Mouse (Mus musculus) gastrocnemius, adult 8-10 months (tissue): ENCODE results near the gene Mageb18. TPM values are rescaled to one million over a fixed set of nuclear protein-coding genes. Genes with fewer than 3 reads are reported as not detected.
"Not testable (repeated sequence)": the region's sequence is repeated elsewhere in the genome, so short reads cannot be mapped to it uniquely, and the experiment has no call there.

Experiments
- DNase-seq, 2 experiments: peaks; one replicate each; pipeline ENCODE4 v3.0.0; 2022; ENCODE audit warnings: low spot score in 2 of 2
- total RNA-seq, 4 experiments: library from RNA; stranded (reverse); gene quantifications; 2 replicates each; pipeline ENCODE4 v1.2.4; 2022

The Mageb18 gene
- not detected for total RNA-seq

DNA sequence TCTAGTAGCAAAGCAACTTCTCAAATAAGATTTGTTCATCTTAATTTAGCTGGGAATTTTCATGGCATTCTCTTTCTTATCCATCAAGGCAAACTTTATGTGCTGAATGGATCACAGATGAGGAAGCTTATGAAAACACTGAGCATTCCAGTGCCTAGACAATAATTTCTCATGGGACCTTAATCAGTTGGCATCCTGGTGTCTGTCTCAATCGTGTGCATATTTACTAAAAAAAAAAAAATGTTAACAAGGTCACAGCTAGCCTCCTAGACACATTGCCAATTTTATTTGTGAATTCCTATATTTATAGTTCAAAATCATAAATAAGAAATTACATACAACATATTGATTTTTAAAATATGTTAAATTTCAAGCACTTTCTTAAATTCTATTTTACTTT lies at the start of gene Mageb18:
TSS of gene Mageb18 (minus strand) at position 101 of the 400 bp plus-strand sequence.
- DNase-seq = no peak

DNA sequence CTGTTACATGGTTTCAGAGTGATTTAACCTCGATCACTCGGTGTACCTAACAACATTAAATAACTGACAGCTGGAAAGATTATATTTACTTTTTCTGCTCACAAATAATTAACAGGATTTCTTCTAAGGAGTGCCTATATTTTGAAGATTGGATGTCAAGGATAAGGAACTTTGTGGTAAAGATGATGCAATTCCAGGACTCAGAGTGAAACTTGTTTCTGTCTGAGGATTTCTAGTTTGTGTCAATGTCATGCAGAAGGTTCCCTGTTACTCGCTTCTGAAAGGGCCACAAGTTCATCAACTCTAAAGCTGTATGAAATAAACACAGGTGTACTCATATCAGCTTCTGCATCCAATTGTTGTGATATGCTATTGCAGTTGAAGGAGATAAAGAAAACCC lies 13.4 kb upstream of the Mageb18 start:
- DNase-seq = no peak

DNA sequence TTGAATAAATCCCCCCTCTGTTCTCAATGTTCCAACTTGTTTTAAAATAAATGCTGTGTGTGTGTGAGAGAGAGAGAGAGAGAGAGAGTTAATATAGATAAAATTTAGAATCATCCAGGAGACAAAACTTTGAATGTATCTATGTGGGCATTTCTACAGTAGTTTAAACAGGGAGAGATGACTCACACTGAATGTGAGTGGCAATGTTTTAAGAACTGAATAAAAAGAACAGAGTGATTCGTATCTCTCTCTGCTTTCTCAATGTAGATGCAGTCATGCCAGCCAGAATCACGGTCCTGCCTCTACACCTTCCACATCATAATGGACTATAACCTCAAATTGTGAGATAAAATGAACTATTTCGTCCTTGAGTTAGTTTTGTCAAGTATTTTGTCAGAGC lies 11.1 kb upstream of the Mageb18 start:
- no peak for DNase-seq

DNA sequence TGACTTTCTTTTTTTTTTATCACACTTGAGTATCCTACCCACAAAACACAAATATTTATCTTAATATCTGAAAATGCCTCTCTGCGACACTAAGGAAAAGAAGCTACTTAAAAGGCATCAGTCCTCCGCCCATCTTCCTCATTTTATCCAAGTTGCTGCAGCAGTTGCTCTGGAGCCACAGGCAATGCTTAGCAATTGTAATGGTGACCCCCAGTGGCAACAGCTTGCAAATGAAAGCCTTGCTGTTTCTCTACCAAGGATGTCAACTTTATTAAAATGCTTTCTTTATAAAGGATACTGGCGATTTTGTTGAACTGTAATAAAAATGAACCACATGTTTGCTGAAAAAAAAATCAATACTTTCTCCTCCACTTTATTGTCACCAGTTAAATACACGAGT lies 2.0 kb downstream of the Mageb18 start:
- no peak for DNase-seq

DNA sequence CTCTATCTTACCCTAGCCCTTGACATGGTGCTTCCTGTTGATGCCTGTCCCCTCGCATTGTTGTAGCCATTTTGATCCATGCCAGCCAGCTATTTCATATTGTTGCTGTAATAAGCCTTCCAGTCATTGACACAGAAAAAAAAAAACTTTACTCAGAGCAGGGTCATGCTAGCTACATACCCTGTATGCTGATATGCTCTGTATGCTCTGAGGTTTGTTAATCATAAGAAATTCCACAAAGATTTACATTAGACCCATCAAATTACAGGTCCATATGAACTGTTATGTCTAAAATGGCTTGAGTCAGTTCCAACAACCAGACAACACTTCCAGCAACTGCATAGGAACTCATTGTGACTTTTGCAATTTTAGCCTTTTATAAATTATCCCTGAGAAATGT lies 71.5 kb downstream of the Mageb18 start:
- no peak for DNase-seq

DNA sequence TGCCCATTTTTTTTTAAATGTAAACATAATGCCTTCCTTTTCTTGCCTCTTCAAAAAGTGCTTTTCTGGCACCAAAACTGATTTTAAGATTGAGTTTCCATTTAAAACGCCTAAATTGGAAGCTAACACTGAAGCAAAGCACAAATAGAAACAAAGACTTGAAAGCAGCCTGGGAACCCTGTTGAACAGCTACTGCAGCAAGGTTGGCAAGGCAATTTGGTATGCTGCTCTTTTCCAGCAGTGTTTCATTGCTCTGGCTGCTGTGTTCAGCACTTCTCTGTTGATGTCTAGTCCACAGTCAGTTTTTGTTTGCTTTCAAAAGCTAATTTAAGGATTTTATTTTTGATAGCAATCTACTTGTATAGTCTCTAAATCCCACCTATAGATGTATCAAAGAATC lies 101.1 kb downstream of the Mageb18 start:
- no peak for DNase-seq

DNA sequence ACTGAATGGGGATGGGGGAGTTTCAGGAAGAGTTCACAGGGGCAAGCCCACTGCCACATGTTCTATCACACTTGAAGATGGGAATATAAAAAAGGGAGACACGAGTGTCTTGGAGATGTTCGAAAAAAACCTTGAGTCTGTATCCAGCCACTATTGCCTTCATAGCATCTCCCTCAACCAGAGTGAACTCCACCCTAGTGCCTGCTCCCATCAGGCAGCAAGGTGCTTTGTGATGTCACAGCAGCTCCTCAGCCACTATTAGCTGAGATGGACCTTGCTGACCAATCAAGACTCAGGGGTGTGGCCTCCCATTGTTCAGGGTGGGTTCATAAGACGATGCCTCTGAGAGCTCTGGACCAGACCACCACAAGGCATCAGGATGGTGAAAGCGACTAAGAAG lies 109.7 kb downstream of the Mageb18 start, which contains the start of gene Gm5941:
TSS of gene Gm5941 (plus strand) at position 301 of the 400 bp plus-strand sequence.
- not testable (repeated sequence) for DNase-seq

DNA sequence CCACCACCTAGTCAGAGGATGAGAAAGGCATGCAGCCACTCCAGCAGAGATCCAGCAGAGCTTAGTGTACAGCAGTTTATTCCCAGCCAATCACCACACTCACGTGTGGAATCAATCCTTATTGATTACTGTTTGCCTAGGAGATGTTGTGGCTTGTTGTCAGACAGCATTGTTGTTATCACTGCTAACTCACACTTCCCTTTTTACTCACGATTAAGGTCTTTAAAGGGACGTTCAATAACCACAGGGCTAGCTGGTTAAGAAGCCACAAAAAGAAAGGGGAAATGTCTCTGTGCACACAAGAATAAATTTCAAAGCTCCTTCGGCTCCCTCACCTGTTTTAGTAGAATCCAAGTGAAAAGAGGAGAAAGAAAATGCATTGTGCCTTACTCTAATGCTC lies 134.6 kb downstream of the Mageb18 start:
- DNase-seq = no peak

DNA sequence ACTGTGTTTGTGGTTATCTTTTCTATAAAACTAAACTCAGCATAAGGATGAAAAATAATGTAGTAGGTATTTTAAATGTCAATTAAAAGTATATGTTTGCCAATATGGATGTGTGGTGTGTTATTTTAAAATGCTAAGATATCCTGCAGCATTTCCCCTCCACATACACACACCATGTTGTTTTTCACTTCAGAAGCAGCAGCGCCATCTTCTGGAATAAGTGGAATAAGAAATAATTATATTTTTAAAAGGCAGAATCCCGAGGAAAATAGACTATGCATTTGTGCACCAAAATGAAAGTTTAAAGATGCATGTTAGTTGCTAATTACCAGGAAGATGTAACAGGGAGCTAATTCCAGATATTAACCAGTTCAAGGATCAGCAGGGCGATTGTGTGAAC lies 138.9 kb downstream of the Mageb18 start:
- DNase-seq = no peak

DNA sequence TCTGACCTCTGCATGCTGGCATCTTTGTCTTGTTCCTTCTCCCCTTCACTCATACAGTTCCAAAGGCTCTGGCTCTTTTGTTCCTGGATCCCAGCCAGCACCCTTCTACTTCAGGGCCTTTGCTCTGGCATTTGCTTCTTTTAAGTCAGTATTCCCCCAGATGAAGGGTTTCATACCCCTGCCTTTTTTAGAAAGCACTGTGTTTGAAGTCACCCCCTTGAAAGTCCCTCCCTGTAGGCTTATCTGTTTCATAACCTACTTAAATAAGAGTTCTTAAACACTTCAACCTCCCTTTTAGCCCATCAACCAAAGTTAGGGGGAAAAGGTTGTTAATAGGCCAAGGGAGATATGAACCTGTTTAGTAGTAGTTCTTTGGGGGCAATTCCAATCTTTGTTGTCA lies 212.0 kb downstream of the Mageb18 start:
- DNase-seq = no peak

DNA sequence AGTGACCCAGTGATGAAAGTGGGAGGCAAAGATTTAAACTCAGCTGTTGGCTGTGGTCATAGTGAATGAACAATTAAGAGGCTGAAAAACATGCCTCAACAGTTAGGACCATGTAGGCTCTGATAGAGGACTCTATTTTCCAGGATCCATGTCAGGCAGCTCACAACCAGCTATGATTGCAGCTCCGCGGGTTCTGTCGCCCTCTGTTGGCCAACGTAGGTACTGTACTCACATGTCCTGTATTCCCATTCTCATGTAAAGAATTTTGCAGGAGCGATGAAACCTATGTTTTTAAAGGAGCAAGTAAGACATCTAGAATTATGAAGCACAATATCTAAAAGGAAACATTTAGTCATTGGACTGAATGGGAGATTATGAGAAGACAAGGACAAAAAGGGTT lies 256.4 kb downstream of the Mageb18 start:
- DNase-seq = no peak

DNA sequence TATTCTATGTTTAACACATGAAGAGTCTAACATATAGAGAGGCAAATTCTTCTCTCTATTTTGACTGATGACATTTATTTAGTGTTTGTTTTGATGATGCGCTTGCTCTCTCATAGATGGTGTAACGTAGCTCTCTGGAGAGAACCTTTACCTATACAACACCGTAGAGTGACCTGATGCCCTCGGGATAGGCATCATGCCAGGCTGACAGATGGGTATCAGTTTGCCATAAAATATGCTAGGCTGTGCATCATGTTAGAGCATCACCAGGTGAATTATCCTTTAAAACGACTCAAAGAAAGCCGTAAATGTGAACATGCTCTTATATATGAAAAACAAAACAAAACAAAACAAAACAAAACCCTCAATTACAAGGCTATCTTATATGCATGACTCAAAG lies 258.5 kb downstream of the Mageb18 start:
- no peak for DNase-seq

DNA sequence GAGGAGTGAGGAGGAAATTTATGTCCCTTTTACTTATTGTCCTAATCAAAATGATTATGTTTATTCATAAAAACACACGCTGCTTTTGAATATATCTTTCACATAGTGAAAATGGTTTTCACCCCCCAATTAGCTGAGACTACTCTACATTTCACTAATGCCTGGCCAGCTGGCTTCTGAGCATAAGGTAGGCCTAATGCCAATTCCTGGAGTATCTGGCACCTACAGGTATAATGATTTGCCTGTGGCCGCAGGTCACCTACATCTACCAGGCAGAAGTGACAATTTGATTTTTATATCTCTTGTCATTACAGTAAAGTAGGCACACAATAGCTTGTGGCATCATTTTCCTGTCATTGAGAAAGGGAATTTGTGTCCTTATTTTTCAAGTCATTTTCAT lies 259.8 kb downstream of the Mageb18 start:
- no peak for DNase-seq

DNA sequence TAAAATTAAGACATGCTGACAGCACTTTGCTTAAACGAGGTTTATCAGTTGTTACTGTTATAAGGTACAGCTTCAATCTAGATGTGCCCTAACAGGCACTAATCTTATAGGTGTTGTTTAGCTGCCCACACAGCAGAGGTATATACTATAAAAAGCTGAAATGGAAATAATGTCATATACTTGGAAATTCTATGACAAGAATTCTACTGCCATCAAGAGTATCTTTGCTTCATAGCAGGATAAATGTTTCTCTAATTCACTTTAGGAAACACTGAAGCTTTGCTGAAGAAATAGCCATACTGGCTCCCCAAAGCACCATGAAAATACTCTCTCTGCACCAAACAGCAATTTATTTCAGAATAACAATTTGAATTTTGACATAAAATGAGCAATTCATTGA lies 265.9 kb downstream of the Mageb18 start:
- no peak for DNase-seq

DNA sequence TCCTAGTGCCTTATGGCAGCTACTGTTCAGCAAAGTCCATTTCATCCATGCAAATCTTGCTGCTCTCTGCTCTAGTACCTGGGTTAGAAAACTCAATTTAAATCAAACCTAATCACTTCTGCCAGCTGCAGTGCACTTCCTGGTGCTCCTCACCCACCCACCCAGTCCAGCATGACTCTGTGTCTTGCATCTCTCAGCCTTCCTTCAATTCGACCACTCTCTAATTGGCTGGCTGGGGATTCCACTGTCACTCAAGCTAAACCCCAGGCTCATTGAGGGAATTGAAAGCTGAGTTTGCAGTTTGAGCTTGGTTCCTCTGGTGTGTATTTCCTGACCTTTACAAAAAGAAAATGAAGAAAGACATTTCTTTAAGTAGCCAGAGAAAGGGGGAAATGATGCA lies 275.8 kb downstream of the Mageb18 start:
- DNase-seq = no peak

DNA sequence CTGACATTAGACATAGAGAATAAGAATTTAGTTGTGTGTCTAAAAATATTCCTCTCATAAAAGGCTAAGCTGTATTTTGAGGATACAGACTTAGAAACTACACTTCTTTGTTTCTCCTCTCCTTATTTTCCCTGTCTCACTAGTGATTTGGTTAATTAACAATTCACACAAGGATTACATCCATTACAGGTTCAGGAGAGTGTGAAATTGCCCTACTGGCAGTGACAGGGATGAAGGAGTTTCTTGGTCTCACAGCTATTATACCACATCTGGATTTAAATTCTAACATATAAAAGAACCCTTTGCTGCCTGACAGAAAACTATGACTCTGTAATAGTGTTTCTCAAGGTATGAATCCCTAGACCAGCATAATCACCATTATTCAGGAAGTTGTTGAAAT lies 318.8 kb downstream of the Mageb18 start:
- no peak for DNase-seq

Other genes starting within 250 kb of the Mageb18 start
- not detected for gene Gm5941, start 109.6 kb downstream of the Mageb18 start, total RNA-seq